Mouse (Mus musculus): ENCODE measurements around the gene Bmp3. TPM values are rescaled to one million over a fixed set of nuclear protein-coding genes. Genes with fewer than 3 reads are reported as not detected.

Bmp3 gene
- polyA plus RNA-seq, 1 experiment from 2014 or later, result 1.4 TPM

- ATAC-seq (ENCODE audit: low FRiP score, low TSS enrichment) (no peak), DNase-seq (ENCODE audit: low spot score) (peak; percentile 69)
- no peaks in the 10 kb centered on the region for H3K9me3 ChIP-seq (ENCODE audit: control insufficient read depth, low read length)
- H3K9ac ChIP-seq (ENCODE audit: low read length), result no peak overlapping the region
- H3K36me3 ChIP-seq (ENCODE audit: control insufficient read depth, insufficient read depth, low read length), result no peaks in the 10 kb centered on the region
- TF ChIP-seq CTCF (IDR thresholded peaks at IDR 0.05; ENCODE audit: low read depth) (peak; percentile 91), EP300 (optimal IDR thresholded peaks at IDR 0.05) (no peak)
- H3K4me2 ChIP-seq (replicated peaks; ENCODE audit: low read depth), result no peak overlapping the region
- no peak overlapping the region for H3K4me3 ChIP-seq (ENCODE audit: low read depth, low read length)
- H3K27ac ChIP-seq (replicated peaks), result no peak overlapping the region
- H3K27me3 ChIP-seq (ENCODE audit: control insufficient read depth, insufficient read depth, low read length), result no peaks in the 10 kb centered on the region
- no peaks in the 10 kb centered on the region for H3K4me1 ChIP-seq (replicated peaks; ENCODE audit: control insufficient read depth, insufficient read depth)
These were observed 24.7 kb downstream of the Bmp3 start for GRCm38 (mm10) chr5:98878891-98879290.

DNA sequence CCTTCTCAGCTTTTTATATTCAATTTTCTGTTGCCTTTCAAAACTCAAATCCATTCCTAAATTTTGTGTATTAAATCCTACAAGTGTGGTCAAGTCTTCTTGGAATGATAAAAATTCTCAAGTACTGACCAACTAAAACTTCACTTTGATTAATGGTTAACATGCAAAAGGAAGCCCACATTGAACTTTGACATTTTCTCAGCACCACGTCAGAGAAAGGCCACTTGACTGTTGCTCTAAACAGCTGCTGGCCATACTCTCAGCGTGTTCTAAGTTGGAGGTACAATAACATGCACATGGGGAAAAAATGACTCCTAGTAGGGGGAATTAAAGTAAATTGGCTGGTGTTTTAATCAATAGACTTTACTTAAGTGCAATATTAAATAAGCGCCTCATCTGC lies 27.9 kb downstream of the Bmp3 start:
- Histone ChIP-seq H3K4me1 (replicated peaks; ENCODE audit: control insufficient read depth, insufficient read depth) (no peaks in the 10 kb centered on the region), H3K27me3 (ENCODE audit: control insufficient read depth, insufficient read depth, low read length) (no peaks in the 10 kb centered on the region), H3K9me3 (ENCODE audit: control insufficient read depth, low read length) (no peaks in the 10 kb centered on the region), H3K4me3 (ENCODE audit: low read depth, low read length) (no peak overlapping the region), H3K4me2 (replicated peaks; ENCODE audit: low read depth) (no peak overlapping the region), H3K27ac (replicated peaks) (no peak overlapping the region), H3K36me3 (ENCODE audit: control insufficient read depth, insufficient read depth, low read length) (no peaks in the 10 kb centered on the region), H3K9ac (ENCODE audit: low read length) (no peak overlapping the region)
- no peak for ATAC-seq (ENCODE audit: low FRiP score, low TSS enrichment)
- DNase-seq (ENCODE audit: low spot score), result no peak
- TF ChIP-seq EP300 (optimal IDR thresholded peaks at IDR 0.05) (no peak), CTCF (IDR thresholded peaks at IDR 0.05; ENCODE audit: low read depth) (no peak)
- WGBS, result 62% methylated on average over 3 of the region's 3 CpGs

DNA sequence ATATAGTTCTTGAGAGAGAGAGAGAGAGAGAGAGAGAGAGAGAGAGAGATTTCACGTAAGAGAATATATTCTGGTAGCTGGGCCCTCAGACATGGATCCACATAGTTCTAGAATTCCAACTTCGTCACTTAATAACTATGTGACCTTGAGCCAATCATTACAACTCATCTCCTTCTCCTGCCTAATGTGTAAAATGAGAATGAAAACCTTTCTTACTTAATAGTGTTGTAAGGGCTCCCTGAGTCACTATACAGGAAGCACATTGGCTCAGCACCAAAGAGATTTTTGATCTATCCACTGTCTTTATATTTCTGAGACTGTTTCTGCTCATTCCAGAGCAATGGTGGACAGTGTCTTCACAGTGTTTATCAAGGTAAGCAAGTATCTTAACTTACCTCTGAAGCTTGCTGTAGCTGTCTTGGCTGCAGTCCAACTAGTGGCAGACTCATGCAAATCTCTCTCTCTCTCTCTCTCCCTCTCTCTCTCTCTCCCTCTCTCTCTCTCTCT lies 36.4 kb downstream of the Bmp3 start:
- no peaks in the 10 kb centered on the region for H3K27me3 ChIP-seq (ENCODE audit: control insufficient read depth, insufficient read depth, low read length)
- ATAC-seq (ENCODE audit: low FRiP score, low TSS enrichment), result no peak
- no peak overlapping the region for H3K9ac ChIP-seq (ENCODE audit: low read length)
- DNase-seq (ENCODE audit: low spot score), result no peak
- H3K27ac ChIP-seq (replicated peaks), result no peak overlapping the region
- no peaks in the 10 kb centered on the region for H3K9me3 ChIP-seq (ENCODE audit: control insufficient read depth, low read length)
- no peaks in the 10 kb centered on the region for H3K4me1 ChIP-seq (replicated peaks; ENCODE audit: control insufficient read depth, insufficient read depth)
- H3K4me3 ChIP-seq (ENCODE audit: low read depth, low read length), result no peak overlapping the region
- 80% methylated on average over 2 of the region's 2 CpGs for WGBS
- H3K36me3 ChIP-seq (ENCODE audit: control insufficient read depth, insufficient read depth, low read length), result no peaks in the 10 kb centered on the region
- H3K4me2 ChIP-seq (replicated peaks; ENCODE audit: low read depth), result no peak overlapping the region
- no peak for TF ChIP-seq CTCF (IDR thresholded peaks at IDR 0.05; ENCODE audit: low read depth)
- TF ChIP-seq EP300 (optimal IDR thresholded peaks at IDR 0.05), result no peak

DNA sequence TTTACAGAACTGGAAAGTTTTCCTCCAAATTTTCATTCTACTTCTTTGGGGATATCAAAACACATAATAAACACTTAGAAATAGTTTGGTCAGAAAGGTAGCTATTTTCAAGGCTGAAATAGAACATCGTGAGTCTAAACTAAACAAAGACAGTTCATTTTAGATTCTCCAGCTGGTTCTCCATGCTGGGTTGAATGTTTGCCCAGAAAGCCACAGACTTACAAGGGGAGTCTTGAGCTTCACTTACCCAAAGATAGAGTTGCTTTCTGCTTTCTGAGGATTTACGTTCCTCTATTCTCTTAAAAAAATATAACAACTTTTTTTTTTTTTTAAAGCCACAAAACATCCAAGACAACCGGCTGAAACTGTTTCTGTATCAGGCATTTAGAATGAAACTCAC lies 40.1 kb downstream of the Bmp3 start:
- no peaks in the 10 kb centered on the region for H3K36me3 ChIP-seq (ENCODE audit: control insufficient read depth, insufficient read depth, low read length)
- TF ChIP-seq EP300 (optimal IDR thresholded peaks at IDR 0.05) (no peak), CTCF (IDR thresholded peaks at IDR 0.05; ENCODE audit: low read depth) (no peak)
- no peak for ATAC-seq (ENCODE audit: low FRiP score, low TSS enrichment)
- H3K4me2 ChIP-seq (replicated peaks; ENCODE audit: low read depth), result no peak overlapping the region
- 43% methylated on average over 3 of the region's 3 CpGs for WGBS
- no peak for DNase-seq (ENCODE audit: low spot score)
- H3K9ac ChIP-seq (ENCODE audit: low read length), result no peak overlapping the region
- H3K4me3 ChIP-seq (ENCODE audit: low read depth, low read length), result no peak overlapping the region
- H3K27ac ChIP-seq (replicated peaks), result no peak overlapping the region
- H3K27me3 ChIP-seq (ENCODE audit: control insufficient read depth, insufficient read depth, low read length), result no peaks in the 10 kb centered on the region
- no peaks in the 10 kb centered on the region for H3K4me1 ChIP-seq (replicated peaks; ENCODE audit: control insufficient read depth, insufficient read depth)
- no peaks in the 10 kb centered on the region for H3K9me3 ChIP-seq (ENCODE audit: control insufficient read depth, low read length)

DNA sequence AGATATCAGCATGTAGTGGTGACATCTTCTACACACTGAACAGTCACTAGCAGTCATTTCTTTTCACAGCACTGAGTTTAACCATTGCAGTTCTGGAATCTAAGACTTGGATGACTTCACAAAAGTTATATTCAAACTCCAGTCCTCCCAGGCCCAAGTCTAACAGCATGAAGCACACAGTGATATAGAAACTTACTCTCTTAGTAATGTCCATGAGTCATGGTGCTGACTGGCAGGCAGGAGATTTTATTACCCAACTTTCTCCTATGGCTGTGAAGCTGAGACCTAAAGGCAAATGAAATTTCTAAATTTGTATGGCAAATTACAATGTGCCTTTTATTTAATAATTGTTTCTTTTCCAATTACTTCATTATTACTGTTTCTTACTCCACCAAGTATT lies 43.7 kb downstream of the Bmp3 start:
- TF ChIP-seq EP300 (optimal IDR thresholded peaks at IDR 0.05) (no peak), CTCF (IDR thresholded peaks at IDR 0.05; ENCODE audit: low read depth) (no peak)
- no peaks in the 10 kb centered on the region for H3K9me3 ChIP-seq (ENCODE audit: control insufficient read depth, low read length)
- H3K4me2 ChIP-seq (replicated peaks; ENCODE audit: low read depth), result no peak overlapping the region
- no peak for DNase-seq (ENCODE audit: low spot score)
- no peak for ATAC-seq (ENCODE audit: low FRiP score, low TSS enrichment)
- no peaks in the 10 kb centered on the region for H3K27me3 ChIP-seq (ENCODE audit: control insufficient read depth, insufficient read depth, low read length)
- H3K27ac ChIP-seq (replicated peaks), result no peak overlapping the region
- no peaks in the 10 kb centered on the region for H3K36me3 ChIP-seq (ENCODE audit: control insufficient read depth, insufficient read depth, low read length)
- no peak overlapping the region for H3K4me3 ChIP-seq (ENCODE audit: low read depth, low read length)
- H3K9ac ChIP-seq (ENCODE audit: low read length), result no peak overlapping the region
- H3K4me1 ChIP-seq (replicated peaks; ENCODE audit: control insufficient read depth, insufficient read depth), result no peaks in the 10 kb centered on the region

DNA sequence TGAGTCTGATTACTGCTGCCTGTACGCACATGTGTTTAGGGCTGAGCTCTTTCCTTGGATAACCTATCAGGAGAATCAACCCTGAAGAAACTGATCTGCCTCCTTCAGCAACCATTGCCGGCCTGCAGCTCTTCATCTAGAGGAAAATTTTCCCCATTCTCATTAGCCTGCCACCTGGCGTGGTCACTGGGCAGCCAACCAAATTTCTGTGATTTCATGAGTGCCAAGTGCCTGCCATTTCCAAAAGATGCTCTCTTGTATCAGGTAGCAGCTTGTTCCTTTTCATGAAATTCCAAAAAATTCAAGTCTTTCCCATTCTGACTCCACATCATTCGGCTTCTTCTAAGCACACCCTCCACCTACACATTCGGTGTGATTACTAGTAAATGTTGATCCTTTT lies 46.7 kb downstream of the Bmp3 start:
- Histone ChIP-seq H3K9me3 (ENCODE audit: control insufficient read depth, low read length) (no peaks in the 10 kb centered on the region), H3K27me3 (ENCODE audit: control insufficient read depth, insufficient read depth, low read length) (no peaks in the 10 kb centered on the region), H3K4me1 (replicated peaks; ENCODE audit: control insufficient read depth, insufficient read depth) (no peaks in the 10 kb centered on the region), H3K9ac (ENCODE audit: low read length) (no peak overlapping the region), H3K4me2 (replicated peaks; ENCODE audit: low read depth) (no peak overlapping the region), H3K4me3 (ENCODE audit: low read depth, low read length) (no peak overlapping the region), H3K36me3 (ENCODE audit: control insufficient read depth, insufficient read depth, low read length) (no peaks in the 10 kb centered on the region), H3K27ac (replicated peaks) (no peak overlapping the region)
- WGBS, result 82% methylated on average over 5 of the region's 5 CpGs
- no peak for TF ChIP-seq EP300 (optimal IDR thresholded peaks at IDR 0.05)
- no peak for TF ChIP-seq CTCF (IDR thresholded peaks at IDR 0.05; ENCODE audit: low read depth)
- DNase-seq (ENCODE audit: low spot score) (no peak), ATAC-seq (ENCODE audit: low FRiP score, low TSS enrichment) (no peak)
